Mouse (Mus musculus) gastrocnemius, adult 8-10 months (tissue): ENCODE measurements at regions not wholly inside any gene's neighbourhood (a gene's known extent, or its start where the extent isn't known, plus 50 kb on each side); places are given as distances from the start of the nearest gene placed in this dataset.
"Not testable (repeated sequence)": the region's sequence is repeated elsewhere in the genome, so short reads cannot be mapped to it uniquely, and the experiment has no call there.

Experiments
- DNase-seq, 2 experiments: peaks; one replicate each; pipeline ENCODE4 v3.0.0; 2022; ENCODE audit warnings: low spot score in 2 of 2

DNA sequence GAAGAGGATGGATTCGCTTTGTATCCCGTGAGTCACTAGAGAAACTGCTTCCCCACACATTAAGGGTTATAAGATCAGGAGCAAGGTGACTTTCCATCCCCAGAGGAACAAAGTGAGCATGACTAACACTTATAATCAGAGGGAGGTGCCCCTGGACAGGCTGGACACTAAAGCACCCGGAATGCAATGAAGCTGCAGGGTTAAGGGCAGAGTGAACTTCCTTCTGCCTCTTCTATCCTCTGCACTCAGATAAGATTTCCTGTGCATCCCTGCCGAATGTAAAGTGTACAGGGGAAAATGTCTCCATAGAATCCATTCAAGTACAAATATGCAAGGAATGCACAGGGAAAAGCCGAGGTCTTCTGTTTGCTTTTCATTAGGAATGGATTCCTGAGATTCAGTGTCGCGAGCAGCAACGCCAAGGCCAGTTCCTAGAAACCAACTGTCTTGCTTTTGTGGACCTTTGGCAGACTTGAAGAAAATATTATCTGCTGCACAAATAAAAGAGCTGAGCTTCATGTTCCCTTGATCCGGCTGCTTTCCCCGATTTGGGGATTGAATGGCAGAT lies 58.5 kb upstream of the Fbxl7 start:
- no peak for DNase-seq

DNA sequence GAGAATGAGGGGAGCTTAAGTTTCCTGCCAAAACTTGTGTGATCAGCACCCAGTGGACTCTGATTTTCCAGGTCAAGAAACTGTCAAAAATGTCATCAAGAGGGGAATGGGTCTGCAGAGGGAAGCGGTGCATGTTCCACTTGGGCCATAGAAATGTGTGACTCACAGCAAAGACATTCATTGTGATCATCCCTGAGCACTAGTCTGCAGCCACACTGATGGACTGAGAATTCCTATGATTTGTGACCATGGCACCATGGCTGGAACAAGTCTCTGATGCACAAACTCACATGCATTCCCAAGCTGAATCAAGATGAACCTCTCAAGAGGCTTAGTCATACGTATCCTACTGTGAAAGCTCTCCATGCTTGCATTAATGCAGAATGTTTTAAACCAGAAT lies 63.6 kb upstream of the Fbxl7 start:
- DNase-seq = no peak

- no peak for DNase-seq
Measured at GRCm38 (mm10) chr15:26968392-26969025, 73.1 kb upstream of the Fbxl7 start.

GRCm38 (mm10) chr15:26970770-26971169 lies 75.4 kb upstream of the Fbxl7 start:
- DNase-seq = no peak

DNA sequence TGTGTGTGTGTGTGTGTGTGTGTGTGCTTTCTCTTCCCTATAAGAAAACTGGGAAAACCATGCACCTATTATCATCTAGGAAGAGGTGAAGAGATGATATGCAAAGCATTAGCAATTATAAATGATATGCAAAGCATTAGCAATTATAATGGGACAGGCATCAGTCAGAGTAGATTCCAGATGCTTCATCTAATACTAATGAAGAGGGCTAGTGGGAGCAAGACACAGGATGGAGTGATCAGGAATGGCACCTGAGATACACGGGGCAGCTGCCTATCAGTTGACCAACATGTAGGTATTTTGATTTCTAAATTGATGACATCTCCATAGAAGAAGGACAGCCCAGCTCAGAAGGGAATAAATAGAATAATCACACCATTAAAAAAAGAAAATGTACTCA lies 97.7 kb upstream of the Fbxl7 start:
- DNase-seq = no peak

GRCm38 (mm10) chr15:27009069-27009468 lies 113.7 kb upstream of the Fbxl7 start:
- no peak for DNase-seq

DNA sequence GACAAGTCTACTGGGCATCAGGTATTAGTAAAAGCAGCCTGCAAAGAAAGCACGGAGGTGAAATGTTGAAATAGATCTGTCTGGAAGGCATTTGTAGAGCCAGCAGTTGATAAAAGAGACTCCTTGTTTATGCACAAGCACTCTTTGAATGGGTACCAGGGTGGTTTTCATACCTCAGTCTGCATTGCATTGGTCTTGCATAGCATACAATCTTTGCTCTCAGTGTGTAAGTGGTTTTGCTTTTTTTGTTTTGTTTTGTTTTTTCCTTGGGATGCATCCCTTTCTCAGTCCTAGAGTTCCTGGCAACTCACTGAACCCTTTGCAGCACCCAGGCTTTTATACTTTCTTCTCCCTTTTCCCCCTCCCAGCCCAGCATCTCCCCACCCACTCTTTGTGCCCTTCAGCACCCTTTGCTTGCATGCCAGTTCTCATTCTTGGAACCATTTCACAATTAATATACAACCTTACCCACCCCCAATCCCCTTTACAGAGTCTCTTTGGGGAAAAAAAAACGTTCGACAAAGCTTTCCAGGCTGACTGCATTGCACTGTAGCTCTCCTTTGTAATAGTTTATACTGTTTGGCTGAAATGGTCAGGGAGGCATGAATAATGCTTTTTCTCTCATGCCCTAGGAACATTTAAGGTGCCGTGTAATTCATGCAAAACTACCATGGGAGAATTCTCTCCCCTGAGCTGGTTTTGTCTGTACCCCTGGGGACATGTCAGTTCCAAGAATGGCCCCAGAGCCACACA lies 118.7 kb upstream of the Fbxl7 start:
- no peak for DNase-seq

DNA sequence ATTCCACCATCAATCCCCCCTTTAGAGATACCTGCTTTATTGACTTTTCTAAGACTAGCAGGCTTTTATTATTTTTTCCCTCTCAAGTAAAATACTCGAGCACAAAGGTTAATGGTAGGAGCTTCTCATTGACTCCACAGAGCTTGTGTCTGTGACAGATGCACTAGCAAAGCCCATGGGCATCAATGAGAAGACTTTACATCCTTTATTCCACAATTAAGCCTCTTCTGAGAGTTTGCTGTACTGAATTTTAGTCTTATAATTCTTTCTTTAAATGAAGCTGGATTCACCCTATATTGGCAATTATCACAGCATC lies 119.2 kb upstream of the Fbxl7 start:
- no peak for DNase-seq

DNA sequence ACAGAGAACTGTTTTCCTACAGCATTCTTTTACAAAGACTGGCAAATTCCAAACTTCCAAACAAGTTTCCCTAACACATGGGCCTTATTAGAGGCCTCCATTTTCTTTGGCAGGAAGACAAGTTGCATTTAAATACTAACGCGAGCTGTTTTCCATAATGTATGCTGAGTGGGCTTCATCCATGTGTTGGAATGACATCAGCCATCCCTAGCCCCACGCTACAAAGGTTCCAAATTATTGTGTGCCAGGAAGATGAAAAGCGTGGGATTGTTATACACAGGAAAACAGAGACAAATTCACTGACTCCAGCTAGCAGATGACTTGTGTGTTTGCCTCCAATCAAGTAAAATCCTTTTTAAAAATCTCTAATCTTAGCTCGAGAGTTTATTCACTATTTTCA lies 125.1 kb upstream of the Fbxl7 start:
- DNase-seq = no peak

- no peak for DNase-seq
Measured at GRCm38 (mm10) chr15:27033261-27033660, 137.9 kb upstream of the Fbxl7 start.

DNA sequence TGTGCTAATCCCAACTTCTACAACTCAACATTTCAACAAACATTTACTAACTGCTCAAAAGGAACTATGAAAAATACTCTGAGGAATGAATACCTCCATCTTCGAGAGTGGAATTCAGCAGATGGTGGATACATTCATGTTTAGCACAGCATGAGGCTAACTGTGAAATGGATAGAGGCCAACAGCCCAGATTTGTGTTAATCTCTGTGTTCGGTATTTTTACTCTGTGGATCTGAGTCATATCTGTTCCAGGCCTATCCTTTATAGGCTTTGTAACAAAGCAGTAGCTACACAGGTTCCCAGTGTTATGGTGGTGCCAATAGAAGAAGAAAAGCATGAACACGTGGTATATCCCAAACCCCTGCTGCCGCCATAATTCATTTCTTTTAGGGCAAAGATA lies 148.4 kb upstream of the Fbxl7 start:
- no peak for DNase-seq

DNA sequence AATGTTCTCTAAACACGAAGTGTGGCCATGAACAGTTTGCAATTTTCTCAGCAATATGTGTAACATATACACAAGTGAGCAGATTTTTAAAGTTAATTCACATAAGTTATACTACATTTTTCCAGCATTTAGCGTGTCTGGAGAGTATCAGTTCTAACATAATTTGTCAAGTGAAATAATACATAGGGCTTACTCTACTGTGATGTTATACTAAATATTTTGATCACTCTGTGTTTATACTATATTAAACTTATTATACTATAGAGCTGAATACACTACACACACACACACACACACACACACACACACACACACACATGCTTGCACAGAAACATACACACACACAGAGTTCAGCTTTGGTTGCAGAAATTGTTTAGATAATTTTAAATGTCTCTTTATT lies 155.3 kb upstream of the Fbxl7 start:
- DNase-seq = no peak

DNA sequence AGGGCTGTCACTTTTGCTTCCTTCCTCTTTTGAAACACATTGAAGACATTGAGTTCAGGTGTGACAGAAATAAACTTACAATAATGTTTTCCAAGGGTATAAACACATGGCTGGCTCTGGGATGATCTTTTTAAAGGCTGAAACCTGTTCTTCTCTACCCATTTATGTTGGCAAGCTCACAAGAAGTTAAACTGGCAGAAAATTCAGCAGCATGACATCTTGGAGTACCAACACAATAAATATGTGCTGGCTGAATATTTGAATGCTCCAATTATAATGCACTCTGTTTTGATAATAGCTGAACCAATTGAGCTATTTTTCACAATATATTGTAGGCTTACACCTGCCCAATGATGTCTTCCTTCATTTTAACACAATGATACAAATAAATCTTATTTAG lies 168.1 kb upstream of the Fbxl7 start:
- DNase-seq = no peak

DNA sequence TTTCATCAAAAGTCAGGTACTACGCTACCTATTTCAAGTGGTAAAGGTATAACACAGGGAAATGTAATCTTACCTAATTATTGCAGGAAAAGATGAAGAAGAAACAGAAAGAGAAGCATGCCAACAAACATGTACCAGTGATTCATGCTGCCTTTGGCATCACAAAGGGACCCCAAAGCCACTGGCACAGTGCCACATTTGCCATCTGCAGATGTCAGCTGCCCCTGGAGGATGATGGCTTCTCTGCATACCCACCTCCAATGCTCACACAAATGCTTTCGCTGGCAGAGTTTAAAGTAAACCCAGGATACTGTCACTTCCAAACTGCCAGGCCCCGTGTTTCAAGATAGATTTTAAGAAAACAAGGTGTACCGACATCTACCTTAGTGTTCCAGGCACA lies 168.6 kb upstream of the Fbxl7 start:
- no peak for DNase-seq

GRCm38 (mm10) chr15:27067691-27068090 lies 172.3 kb upstream of the Fbxl7 start:
- DNase-seq = no peak

DNA sequence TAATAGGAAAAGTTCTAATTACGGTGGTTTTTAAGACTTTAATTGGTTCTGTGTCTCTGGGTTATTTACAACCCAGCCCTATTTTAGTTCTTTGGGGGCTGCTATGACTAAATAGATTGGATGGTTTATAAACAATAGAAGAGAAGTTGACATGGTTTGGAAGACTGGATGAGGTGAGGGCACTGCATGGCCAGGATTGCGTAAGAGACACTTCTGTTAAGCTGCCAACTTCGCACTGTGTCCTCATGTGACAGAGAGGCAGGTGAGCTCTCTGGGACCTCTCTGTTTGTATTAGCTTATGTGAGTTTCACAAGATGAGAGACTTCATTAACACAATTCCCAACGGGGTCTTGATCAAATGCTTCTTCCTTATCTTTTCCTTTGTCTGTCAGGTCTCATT lies 182.5 kb upstream of the Fbxl7 start:
- no peak for DNase-seq

DNA sequence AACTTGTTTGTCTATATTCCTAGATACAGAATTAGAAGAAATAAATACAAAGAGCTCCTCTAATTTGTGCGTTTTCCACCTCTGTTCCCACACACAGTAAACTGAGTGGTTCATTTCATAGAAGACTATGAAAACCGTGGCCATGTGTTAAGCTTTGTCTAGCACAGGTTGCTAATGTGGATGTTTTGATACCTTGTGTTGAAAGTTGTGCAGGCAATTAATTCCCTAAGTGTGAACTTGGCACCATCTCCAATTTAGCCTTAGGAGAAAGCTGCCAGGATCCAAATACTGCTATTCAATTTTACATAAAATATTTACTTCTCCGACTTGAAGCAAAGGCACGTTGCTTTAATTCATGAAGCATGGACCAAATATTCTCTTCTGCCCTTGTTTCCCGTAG lies 187.4 kb upstream of the Fbxl7 start:
- DNase-seq = no peak

- no peak for DNase-seq
Measured at GRCm38 (mm10) chr15:27083596-27083995, 188.2 kb upstream of the Fbxl7 start.

- DNase-seq = no peak
Measured at GRCm38 (mm10) chr15:27089155-27089554, 193.8 kb upstream of the Fbxl7 start.

DNA sequence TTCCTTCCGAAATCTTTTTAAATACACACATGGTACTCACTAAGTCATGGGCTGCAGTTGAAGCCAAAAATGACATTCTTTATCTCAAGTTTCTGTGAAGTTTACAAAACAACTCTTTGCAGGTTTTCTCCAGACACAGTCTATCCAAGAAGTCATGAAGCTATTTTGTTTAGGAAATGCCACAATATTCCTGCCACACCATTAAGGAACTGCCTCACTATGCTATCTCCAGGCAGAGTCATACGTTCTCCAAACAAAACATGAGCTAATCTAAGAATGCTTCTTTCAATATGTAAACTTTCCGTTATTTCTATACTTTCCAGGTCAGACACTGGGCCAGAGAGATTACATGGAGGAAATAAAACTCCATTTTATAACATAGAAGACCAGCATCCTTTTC lies 198.7 kb upstream of the Fbxl7 start:
- no peak for DNase-seq

DNA sequence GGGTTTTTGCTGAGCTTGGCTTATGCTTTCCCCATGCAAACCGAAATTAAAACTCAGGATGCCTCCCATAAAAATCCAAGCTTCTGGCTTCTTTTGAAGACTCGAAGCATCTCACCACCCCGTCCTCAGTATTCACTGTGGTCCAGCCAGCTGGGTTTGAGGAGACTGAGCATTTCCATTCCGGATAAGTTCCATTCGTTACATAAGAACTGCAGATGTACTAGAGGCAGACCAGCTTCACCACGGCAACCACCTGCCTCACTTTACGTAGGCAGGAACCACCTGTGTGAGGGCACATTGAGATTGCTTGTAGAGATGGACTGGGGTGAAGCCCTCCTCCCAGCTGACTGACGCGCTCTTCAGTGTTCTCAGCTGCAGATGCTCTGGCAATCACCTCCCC lies 199.9 kb upstream of the Fbxl7 start:
- DNase-seq = no peak

DNA sequence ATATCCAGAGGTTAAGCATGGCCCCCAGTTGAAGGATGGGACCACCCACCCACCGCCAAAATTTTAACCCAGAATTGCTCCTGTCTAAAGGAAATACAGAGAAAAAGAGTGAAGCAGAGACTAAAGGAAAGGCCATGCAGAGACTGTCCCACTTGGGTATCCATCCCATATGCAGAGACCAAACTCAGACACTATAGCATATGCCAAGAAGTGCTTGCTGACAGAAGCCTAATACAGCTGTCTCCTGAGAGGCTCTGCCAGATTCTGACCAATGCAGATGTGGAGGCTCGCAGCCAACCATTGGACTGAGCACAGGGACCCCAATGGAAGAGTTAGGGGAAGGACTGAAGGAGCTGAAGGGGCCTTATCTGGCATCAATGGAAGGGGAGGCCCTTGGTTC lies 206.2 kb upstream of the Fbxl7 start:
- not testable (repeated sequence) for DNase-seq

GRCm38 (mm10) chr15:27109130-27109529 lies 213.8 kb upstream of the Fbxl7 start:
- no peak for DNase-seq
